Mouse (Mus musculus): ENCODE results near the gene Dnal4.

DNA sequence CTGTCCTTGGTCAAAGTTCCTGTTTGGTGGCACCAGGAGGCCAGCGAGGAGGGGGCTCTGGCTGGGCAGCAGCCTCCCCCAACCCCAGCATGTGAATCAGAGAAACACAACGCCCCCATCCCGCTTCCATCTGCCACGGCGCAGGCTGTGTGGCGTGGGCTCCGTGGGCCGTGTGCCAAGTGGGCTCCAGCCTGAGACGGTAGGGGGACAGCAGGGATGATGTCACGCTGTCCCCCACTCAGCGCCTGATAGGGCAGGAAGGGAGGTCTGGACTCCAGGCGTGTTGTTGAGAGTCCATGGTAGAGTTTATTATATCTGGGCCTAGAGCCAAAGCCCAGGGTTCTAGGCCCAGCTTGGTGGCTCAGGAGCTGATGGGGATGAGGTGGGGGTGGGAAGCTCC, 18.6 kb upstream of the Dnal4 start:
- TF ChIP-seq CTCF (IDR thresholded peaks at IDR 0.05; ENCODE audit: extremely low read depth, insufficient read length, insufficient replicate concordance, low read depth, low read length) (no peak), POLR2A (IDR thresholded peaks at IDR 0.05; ENCODE audit: low read depth, low read length) (no peak)

Measured in small intestine, adult 2 months (tissue).